Mouse (Mus musculus): ENCODE data around the gene Srrm2.

DNA sequence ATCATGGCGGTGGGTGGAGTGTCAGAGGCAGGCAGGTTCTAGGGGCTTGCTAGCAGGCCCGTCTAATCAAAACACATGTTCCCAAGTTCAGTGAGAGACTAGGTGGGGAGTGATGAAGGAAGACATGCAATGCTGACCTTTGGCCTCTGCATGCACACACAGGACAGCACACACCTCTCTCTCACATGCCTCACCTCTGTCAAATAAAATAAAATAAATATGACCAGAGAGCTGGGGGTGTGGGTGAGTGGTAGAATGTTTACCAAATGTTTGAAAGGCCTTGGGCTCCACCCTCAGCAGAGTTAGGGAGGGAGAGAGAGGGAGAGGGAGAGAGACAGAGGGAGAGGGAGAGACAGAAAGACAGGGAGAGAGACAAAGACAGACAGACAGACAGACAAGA lies 67.6 kb downstream of the Srrm2 start:
- TF ChIP-seq USF1 (IDR thresholded peaks at IDR 0.05; ENCODE audit: low read depth) (no peak), POLR2A (IDR thresholded peaks at IDR 0.05; ENCODE audit: insufficient read length, low read depth) (no peak), MAX (IDR thresholded peaks at IDR 0.05; ENCODE audit: low read depth) (no peak), CEBPB (IDR thresholded peaks at IDR 0.05; ENCODE audit: insufficient read depth, poor library complexity, severe bottlenecking) (no peak), POLR2AphosphoS2 (IDR thresholded peaks at IDR 0.05; ENCODE audit: insufficient read length, low read depth) (no peak), MYOD1 (IDR thresholded peaks at IDR 0.05; ENCODE audit: control insufficient read depth in 1 of 3, insufficient read length in 2 of 3, low read depth in 2 of 3) (no peak)

Measured in myocyte (in vitro differentiated cells).